Comparison of ENCODE assay signal across 8 mouse cellular contexts in genomic region chr7:130475970-130476369, GRCm38 (mm10). TPM values are rescaled to one million over a fixed set of nuclear protein-coding genes. Genes with fewer than 3 reads are reported as not detected.
A peak's percentile ranks its signal among the peaks of the same experiment; 100 is the strongest.
DNase-seq lines count a peak whose midpoint lies in the region; ATAC-seq and TF ChIP-seq lines count a peak whose summit lies in the region.

No protein-coding gene starts in this region.

- 52% methylated on average over 2 of the region's 2 CpGs for WGBS in hindbrain, embryonic 10.5 days
- WGBS in hindbrain, embryonic 13.5 days, result 30% methylated on average over 2 of the region's 2 CpGs
- 34% methylated on average over 2 of the region's 2 CpGs for WGBS in hindbrain, embryonic 14.5 days
- WGBS in lung, postnatal 0 days, result 31% methylated on average over 2 of the region's 2 CpGs

- peaks cover 44% of the 10 kb centered on the region for H3K4me1 ChIP-seq in hindbrain, embryonic 10.5 days (replicated peaks)
- H3K4me1 ChIP-seq in hindbrain, embryonic 13.5 days (replicated peaks), result peaks cover 13% of the 10 kb centered on the region
- H3K4me1 ChIP-seq in hindbrain, embryonic 14.5 days (replicated peaks; ENCODE audit: control insufficient read depth, insufficient read depth, low read length), result peaks cover 5% of the 10 kb centered on the region
- H3K4me1 ChIP-seq in lung, postnatal 0 days (ENCODE audit: insufficient read depth, low read depth, low read length), result no peaks in the 10 kb centered on the region

- no peaks in the 10 kb centered on the region for H3K9me3 ChIP-seq in hindbrain, embryonic 10.5 days
- H3K9me3 ChIP-seq in hindbrain, embryonic 13.5 days, result no peaks in the 10 kb centered on the region
- no peaks in the 10 kb centered on the region for H3K9me3 ChIP-seq in hindbrain, embryonic 14.5 days (ENCODE audit: control insufficient read depth, low read length)
- H3K9me3 ChIP-seq in lung, postnatal 0 days (ENCODE audit: low read length), result no peaks in the 10 kb centered on the region

- H3K4me2 ChIP-seq in hindbrain, embryonic 13.5 days, result no peak overlapping the region
- H3K4me2 ChIP-seq in hindbrain, embryonic 14.5 days (replicated peaks), result no peak overlapping the region
- no peak overlapping the region for H3K4me2 ChIP-seq in lung, postnatal 0 days (replicated peaks; ENCODE audit: low read depth, low read length)

- DNase-seq in hindbrain, embryonic 10.5 days (ENCODE audit: low spot score), result peak; percentile 41
- peak; percentile 8 for DNase-seq in c-Kit-positive CD71-negative TER-119-negative erythroid progenitor cells, embryonic 14.5 days (ENCODE audit: low read depth)
- DNase-seq in fibroblast of lung, adult 2 months (ENCODE audit: low read depth), result peak; percentile 42
- peak; percentile 85 for DNase-seq in hindbrain, embryonic 14.5 days (ENCODE audit: low spot score)
- DNase-seq in layer of hippocampus, adult 9-11 months, result peak; percentile 44
- peak; percentile 83 for DNase-seq in lung, postnatal 0 days (ENCODE audit: low spot score)
- DNase-seq in right cerebral cortex, adult 2 months (ENCODE audit: low spot score in 2 of 2), result peak; percentile 56 to 64

- TF ChIP-seq CTCF in lung, postnatal 0 days (IDR thresholded peaks at IDR 0.05), result peak; percentile 97

- H3K27me3 ChIP-seq in hindbrain, embryonic 10.5 days (ENCODE audit: insufficient read depth, poor library complexity, severe bottlenecking), result no peaks in the 10 kb centered on the region
- no peaks in the 10 kb centered on the region for H3K27me3 ChIP-seq in hindbrain, embryonic 13.5 days
- no peaks in the 10 kb centered on the region for H3K27me3 ChIP-seq in hindbrain, embryonic 14.5 days (ENCODE audit: control insufficient read depth, insufficient read depth, low read length)
- H3K27me3 ChIP-seq in lung, postnatal 0 days (replicated peaks; ENCODE audit: insufficient read depth, low read length), result no peaks in the 10 kb centered on the region

- no peak for ATAC-seq in hindbrain, embryonic 13.5 days (ENCODE audit: low FRiP score)
- ATAC-seq in hindbrain, embryonic 14.5 days (ENCODE audit: low FRiP score), result 0 out of 2 replicates have a peak, but pooled peaks have one; percentile 66
- peak; percentile 71 for ATAC-seq in lung, postnatal 0 days

- no peak for TF ChIP-seq EP300 in lung, postnatal 0 days (IDR thresholded peaks at IDR 0.05)

- H3K4me3 ChIP-seq in hindbrain, embryonic 10.5 days, result no peak overlapping the region
- no peak overlapping the region for H3K4me3 ChIP-seq in hindbrain, embryonic 13.5 days
- H3K4me3 ChIP-seq in hindbrain, embryonic 14.5 days (replicated peaks; ENCODE audit: low read length), result no peak overlapping the region
- no peak overlapping the region for H3K4me3 ChIP-seq in lung, postnatal 0 days (ENCODE audit: low read depth, low read length)

- H3K36me3 ChIP-seq in hindbrain, embryonic 10.5 days, result peaks cover 19% of the 10 kb centered on the region
- peaks cover 20% of the 10 kb centered on the region for H3K36me3 ChIP-seq in hindbrain, embryonic 13.5 days
- H3K36me3 ChIP-seq in hindbrain, embryonic 14.5 days (replicated peaks; ENCODE audit: control insufficient read depth, insufficient read depth), result peaks cover 16% of the 10 kb centered on the region
- H3K36me3 ChIP-seq in lung, postnatal 0 days (ENCODE audit: insufficient read depth, low read length), result peaks cover 3% of the 10 kb centered on the region

- no peak overlapping the region for H3K9ac ChIP-seq in hindbrain, embryonic 13.5 days
- no peak overlapping the region for H3K9ac ChIP-seq in hindbrain, embryonic 14.5 days
- H3K9ac ChIP-seq in lung, postnatal 0 days (replicated peaks; ENCODE audit: low read depth), result no peak overlapping the region

- no peak overlapping the region for H3K27ac ChIP-seq in hindbrain, embryonic 10.5 days
- H3K27ac ChIP-seq in hindbrain, embryonic 13.5 days, result no peak overlapping the region
- H3K27ac ChIP-seq in hindbrain, embryonic 14.5 days, result no peak overlapping the region
- H3K27ac ChIP-seq in lung, postnatal 0 days (ENCODE audit: low read length), result no peak overlapping the region

RNA-seq across cellular contexts. Expression of gene Ate1, which starts 44.2 kb away (rescaled TPM):
- 58.0 and 62.5 TPM in 2 replicates for polyA plus RNA-seq in hindbrain, embryonic 10.5 days (2016; fragmentation: Nextera tagmentation; extraction: Ambion mirVana)
- 94.4 and 104 TPM in 2 replicates for polyA plus RNA-seq in hindbrain, embryonic 13.5 days (2015; fragmentation: Nextera tagmentation; extraction: Ambion mirVana)
- polyA plus RNA-seq in hindbrain, embryonic 14.5 days (2014; fragmentation: Nextera tagmentation; extraction: Ambion mirVana), result 104 and 108 TPM in 2 replicates
- polyA plus RNA-seq in lung, postnatal 0 days (2015; fragmentation: Nextera tagmentation; extraction: Ambion mirVana), result 69.5 and 78.2 TPM in 2 replicates

Comparison
In these comparisons a context has a peak if more than half of its experiments do, and no peak if none do; other contexts are left out.
1. DNase-seq: peak in every context shown above with its lines; median percentile 85 in hindbrain, embryonic 14.5 days; 83 in lung, postnatal 0 days; 60 in right cerebral cortex, adult 2 months; 44 in layer of hippocampus, adult 9-11 months; 42 in fibroblast of lung, adult 2 months; 41 in hindbrain, embryonic 10.5 days; 8 in c-Kit-positive CD71-negative TER-119-negative erythroid progenitor cells, embryonic 14.5 days.